Mouse (Mus musculus): ENCODE measurements around the gene Ano2.

Ano2 gene

DNA sequence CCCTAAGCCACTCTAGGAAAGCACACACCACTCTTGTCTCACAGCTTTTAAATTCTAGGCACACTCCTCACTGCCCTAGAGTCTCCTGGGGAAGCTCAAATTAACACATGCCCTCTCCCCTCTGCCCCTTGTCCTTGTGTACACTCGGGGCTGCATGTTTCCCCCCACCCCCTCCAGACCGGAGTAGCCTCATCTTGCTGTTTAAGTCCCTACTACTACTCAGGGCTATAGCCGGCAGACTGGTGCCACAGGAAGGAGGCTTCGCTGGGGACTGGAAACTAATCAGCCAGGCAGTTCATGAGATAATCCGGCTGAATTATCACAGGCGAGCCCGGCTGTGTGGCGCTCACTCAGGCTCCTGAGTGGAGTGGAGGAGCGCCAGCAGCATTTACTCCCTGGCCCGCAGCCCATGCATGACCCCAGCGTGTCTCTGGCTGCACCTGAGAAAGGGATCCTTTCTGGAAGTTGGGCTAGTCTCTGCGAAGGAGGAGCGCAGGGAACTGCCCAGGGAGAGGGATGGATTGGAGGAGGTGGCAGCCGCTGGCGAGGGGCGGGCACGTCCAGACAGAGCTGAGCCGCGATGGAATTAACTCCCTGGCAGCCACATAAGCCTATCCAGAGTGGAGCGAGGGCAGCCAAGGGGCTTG, at the start of gene Ano2:
TSS of gene Ano2 (plus strand) at position 363 of the 647 bp plus-strand sequence.
- DNase-seq: no peak

- no peak for DNase-seq
Observed at GRCm38 (mm10) chr6:125640486-125640885, 49.7 kb upstream of the Ano2 start.

DNA sequence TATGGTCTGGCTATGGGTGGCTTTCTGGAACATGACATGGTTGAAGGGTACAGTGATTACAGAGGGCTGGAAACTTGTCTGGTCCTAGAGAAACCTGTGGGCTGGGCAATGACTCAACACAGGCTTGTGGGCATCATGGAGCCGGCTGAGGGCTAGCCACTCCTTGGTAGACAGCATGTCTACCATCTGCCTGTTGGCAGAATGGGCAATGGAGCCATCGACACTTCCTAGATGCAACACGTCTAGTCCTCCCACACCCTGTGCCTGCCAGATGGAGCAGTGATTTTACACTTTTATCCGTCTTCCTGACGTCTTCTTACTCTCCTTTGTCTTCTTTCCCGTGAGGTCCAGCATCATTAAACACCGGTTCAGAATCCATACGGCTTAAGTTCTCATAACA, 49.1 kb upstream of the Ano2 start:
- DNase-seq: peak; percentile 57

GRCm38 (mm10) chr6:125648964-125649363, 41.3 kb upstream of the Ano2 start:
- no peak for DNase-seq

- DNase-seq: no peak
Observed at GRCm38 (mm10) chr6:125651335-125651734, 38.9 kb upstream of the Ano2 start.

GRCm38 (mm10) chr6:125653416-125653815, 36.8 kb upstream of the Ano2 start:
- no peak for DNase-seq

GRCm38 (mm10) chr6:125656921-125657320, 33.3 kb upstream of the Ano2 start:
- no peak for DNase-seq

- DNase-seq: no peak
Observed at GRCm38 (mm10) chr6:125657966-125658365, 32.3 kb upstream of the Ano2 start.

DNA sequence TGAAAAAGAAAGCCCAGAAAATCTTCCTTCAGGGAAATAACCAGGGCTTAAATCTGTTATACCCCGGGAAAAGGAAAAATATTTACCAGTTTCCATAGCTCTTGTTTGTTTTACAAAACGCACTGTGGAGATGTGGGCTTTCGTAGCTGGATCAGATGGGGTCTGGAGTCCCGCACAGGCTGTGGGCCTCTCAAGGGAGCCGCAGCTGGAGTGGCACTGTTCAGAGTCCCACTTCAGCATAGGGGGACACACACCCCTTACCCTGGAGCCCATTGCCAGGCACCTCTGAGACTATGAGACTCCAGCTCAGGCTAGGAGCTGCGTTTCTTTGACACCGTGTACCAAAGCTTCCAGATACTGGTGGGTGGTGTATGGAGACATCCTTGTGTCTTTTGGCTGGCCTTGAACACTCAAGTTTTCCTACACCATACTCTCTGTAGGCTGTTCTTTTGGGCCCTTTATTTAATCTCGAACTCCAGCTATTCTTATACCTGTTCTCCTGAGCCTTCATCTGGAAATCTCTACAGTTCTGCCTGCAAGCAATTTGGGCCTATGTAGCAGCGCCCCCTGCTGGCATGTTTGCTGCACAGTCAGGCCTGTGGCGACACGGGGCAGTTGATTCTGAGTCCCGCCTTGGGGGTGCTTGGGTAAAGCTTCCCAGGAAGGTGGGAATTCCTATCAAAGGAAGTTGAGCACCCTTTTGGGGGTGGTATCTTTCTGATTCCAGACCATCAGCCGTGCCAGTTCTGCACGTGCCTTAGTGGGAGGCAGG, 28.9 kb upstream of the Ano2 start:
- DNase-seq: peak; percentile 38

- DNase-seq: no peak
Observed at GRCm38 (mm10) chr6:125663906-125664305, 26.3 kb upstream of the Ano2 start.

DNA sequence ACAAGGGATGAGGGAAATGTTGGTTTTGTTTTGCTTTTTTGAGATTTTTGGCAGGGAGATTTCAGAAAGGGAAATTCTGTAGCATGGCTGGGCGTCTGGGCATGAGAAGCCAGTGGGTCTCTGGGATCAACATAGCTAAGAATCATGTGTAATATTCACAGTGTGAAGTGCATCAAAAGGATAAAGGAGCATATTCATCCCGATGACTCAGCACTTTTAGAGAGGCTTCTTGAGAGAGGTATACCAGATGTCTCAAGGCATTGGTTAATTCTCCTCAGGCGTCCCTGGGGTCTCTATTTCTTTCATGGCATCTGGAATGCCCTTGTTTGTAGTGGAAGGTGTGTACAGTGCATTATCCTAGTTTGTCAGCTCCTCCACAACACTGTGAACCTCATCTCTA, 18.4 kb upstream of the Ano2 start:
- DNase-seq: no peak

- no peak for DNase-seq
Observed at GRCm38 (mm10) chr6:125678492-125678891, 11.7 kb upstream of the Ano2 start.

DNA sequence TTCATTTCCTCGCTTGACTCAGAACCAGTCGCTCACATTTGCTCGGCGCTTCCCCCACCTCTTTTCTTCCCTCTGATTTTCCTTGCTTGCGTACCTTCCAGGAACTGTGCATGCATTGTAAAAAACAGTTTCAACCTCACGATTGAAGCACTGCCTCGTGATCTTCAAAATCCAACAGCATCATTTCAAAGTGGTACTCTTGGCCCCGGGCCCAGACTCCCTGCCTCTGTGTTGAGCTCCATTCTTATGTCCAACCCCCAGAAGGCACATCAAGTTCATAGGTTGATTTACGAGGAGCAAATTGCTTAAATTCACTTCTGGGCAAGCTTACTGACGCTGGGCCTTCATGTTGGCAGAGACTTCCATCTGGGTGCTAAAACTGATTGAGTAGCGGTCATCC, 9.6 kb upstream of the Ano2 start:
- no peak for DNase-seq

DNA sequence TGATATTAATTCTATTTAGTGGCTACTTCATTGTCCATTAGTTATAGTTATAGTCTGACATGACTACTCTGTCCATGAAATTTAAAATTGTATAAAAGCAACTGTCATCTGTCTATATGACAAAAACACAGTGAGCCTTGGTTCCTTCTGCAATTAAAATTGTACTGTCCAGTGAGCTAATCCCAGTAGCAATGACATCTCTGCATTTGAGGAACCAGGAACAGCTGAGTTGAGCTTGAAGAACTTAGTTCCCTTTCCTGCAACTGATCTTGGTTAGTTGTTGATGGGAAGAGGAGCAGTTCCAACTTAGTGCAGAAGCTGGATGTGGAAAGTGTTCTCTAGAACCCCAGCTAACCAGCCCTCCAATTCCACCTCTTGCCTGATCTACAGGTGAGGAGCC, 4.8 kb upstream of the Ano2 start:
- no peak for DNase-seq

DNA sequence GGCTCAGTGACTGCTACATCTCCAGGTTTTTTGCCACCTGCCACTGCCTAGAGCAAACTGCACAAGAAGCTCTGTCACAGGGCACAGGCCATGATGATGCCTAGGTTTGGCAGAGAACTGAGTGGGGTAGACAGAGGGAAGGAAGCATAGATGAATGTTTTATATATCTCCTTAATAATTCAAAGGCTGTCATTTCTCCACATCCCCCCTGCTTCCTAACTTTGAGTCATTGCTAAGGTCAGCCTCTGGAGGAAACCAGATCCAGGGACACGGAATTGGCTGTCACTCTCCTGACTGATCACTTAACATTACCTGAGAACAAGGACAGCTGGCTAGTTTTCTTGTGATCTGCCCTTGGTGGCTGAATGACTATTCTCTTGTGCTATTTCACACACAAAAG, 2.2 kb upstream of the Ano2 start:
- DNase-seq: no peak

GRCm38 (mm10) chr6:125701146-125701545, 10.9 kb downstream of the Ano2 start:
- no peak for DNase-seq

DNA sequence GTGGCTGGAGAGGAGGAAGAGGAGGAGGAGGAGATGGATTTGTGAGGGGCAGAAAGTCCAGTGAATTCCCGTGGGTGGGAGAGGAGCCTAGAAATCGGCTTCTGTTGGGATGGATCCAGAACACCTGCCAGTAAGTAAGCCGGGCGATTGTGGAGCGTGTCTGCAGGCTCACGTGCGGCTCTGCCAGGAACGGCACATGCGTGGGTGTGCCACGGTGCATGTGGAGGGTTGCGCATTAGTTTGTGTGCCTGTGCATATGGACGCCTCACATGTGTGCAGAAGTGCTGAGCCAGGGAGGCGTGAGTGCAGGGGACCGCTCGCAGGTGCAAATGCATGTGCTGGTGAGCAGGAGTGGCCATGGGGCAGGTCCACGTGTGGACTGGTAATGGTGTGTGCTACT, 21.0 kb downstream of the Ano2 start:
- DNase-seq: peak; percentile 80

GRCm38 (mm10) chr6:125726408-125726807, 36.2 kb downstream of the Ano2 start:
- no peak for DNase-seq

GRCm38 (mm10) chr6:125727484-125727911, 37.3 kb downstream of the Ano2 start:
- DNase-seq: no peak

DNA sequence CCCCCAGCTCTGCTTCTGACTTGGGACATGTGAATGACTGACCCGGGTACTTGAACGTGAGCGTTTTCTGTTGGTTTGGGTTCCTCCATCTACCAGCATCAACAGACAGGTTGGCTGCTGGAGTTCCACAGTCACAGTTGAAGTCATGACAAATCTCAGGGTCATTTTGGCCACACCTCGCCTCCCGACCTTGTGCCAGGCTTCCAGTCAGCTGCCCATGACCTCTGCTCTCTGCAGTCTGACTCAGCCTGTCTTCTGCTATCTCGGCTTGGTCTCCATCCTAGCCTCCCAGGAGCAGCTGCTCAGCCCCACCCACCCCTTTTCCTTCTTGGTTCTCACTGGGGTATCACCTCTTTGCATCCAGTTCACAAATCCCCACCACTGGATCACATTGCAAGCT, 39.3 kb downstream of the Ano2 start:
- no peak for DNase-seq

GRCm38 (mm10) chr6:125729986-125730535, 39.8 kb downstream of the Ano2 start:
- no peak for DNase-seq

DNA sequence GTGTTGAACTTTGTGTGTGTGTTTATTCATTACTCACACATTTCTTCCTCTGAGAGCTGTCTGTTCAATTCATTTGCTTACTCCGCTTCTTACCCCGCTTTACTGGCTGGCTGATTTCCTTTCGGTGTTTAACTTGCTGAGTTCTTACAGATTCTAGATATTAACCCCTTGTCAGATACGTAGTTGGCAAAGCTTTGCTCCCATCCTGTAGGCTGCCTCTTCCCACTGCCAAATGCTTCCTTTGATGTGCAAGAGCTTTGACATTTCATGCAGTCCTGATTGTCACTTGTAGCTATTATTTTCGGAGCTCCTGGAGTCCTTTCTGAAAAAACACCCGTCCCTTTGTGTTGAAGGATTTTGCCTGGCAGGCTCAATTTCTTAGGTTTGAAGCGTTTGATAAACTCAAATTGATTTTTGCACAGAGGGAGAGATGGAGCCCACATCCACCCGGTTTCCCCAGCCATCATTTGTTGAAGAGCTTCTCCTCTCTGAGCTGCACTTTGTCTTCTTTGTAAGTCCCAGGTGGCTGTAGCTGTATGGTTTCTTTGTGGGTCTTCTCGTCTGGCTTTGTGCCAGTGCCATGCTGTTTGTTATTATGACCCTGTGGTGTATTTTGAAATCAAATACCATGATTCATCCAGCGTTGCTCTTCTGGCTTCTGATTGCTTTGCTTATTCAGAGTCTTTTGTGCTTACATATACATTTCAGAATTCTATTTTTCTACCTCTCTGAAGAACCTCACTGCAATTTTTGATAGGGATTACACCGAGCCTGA, 47.5 kb downstream of the Ano2 start:
- DNase-seq: no peak
